Mouse (Mus musculus): Measurements from ENCODE around the gene Khdc1c. TPM values are rescaled to one million over a fixed set of nuclear protein-coding genes. Genes with fewer than 3 reads are reported as not detected.

Gene Khdc1c
- total RNA-seq, 2 experiments from 2014 or later, result not detected

Other genes with a start within 250 kb of the Khdc1c start
- gene Tmem14a, start 149.8 kb upstream of the Khdc1c start, total RNA-seq (2021), result 1 to 10 TPM; 1.2 to 1.4 TPM
- 1 to 10 TPM in 1 of 2 experiments, under 1 TPM in 1; 0.55 to 2.0 TPM for gene Gsta3, start 127.7 kb upstream of the Khdc1c start, total RNA-seq (2021)
- not detected for gene Khdc1a, start 18.7 kb upstream of the Khdc1c start, total RNA-seq (2021)
- not detected for gene Khdc1b, start 15.2 kb downstream of the Khdc1c start, total RNA-seq (2021)